Mouse (Mus musculus) forebrain, embryonic 16.5 days (tissue): Measurements from ENCODE around the gene Lmbr1l. TPM values are rescaled to one million over a fixed set of nuclear protein-coding genes. Genes with fewer than 3 reads are reported as not detected.

Experiments
- ATAC-seq: fragments of 200-750 bp; cut with Nextera tagmentation; 2 replicates; pipeline ENCODE4 v1.8.0; 2017; ENCODE audit warnings: mild to moderate bottlenecking, moderate library complexity
- H3K27ac ChIP-seq: fragments of 300-500 bp; sonication (generic); 2 replicates; pipeline ENCODE4 v1.5.1; 2014; ENCODE audit warnings: low read length, control low read depth
- H3K27me3 ChIP-seq: fragments of 300-500 bp; sonication (generic); replicated peaks from 2 replicates; pipeline ENCODE4 v1.6.1; 2014; ENCODE audit warnings: low read length; ENCODE audit not compliant: control insufficient read depth, insufficient read depth
- H3K36me3 ChIP-seq: fragments of 300-500 bp; sonication (generic); 2 replicates; pipeline ENCODE4 v1.6.1; 2014; ENCODE audit not compliant: control insufficient read depth, insufficient read depth
- H3K4me1 ChIP-seq: fragments of 300-500 bp; sonication (generic); replicated peaks from 2 replicates; pipeline ENCODE4 v1.6.1; 2014; ENCODE audit warnings: low read length; ENCODE audit not compliant: control insufficient read depth, insufficient read depth
- H3K4me2 ChIP-seq: fragments of 300-500 bp; sonication (generic); 2 replicates; pipeline ENCODE4 v1.6.1; 2014; ENCODE audit warnings: mild to moderate bottlenecking, low read length, control low read depth
- H3K4me3 ChIP-seq: fragments of 300-500 bp; sonication (generic); replicated peaks from 2 replicates; pipeline ENCODE4 v1.5.1; 2014; ENCODE audit warnings: mild to moderate bottlenecking, low read length, control low read depth
- H3K9ac ChIP-seq: fragments of 300-500 bp; sonication (generic); replicated peaks from 2 replicates; pipeline ENCODE4 v1.6.1; 2014; ENCODE audit warnings: low read depth, low read length, control low read depth
- H3K9me3 ChIP-seq: fragments of 300-500 bp; sonication (generic); 2 replicates; pipeline ENCODE4 v1.6.1; 2016; ENCODE audit warnings: low read length; ENCODE audit not compliant: control insufficient read depth
- WGBS: fragments of 180-500 bp; shearing (Covaris S2); extraction: QIAGEN DNeasy Blood & Tissue Kit; methylation state at CpG from one replicate; pipeline ENCODE4 v1.1.7; 2014; 5-methylcytosine and 5-hydroxymethylcytosine counted together
- polyA plus RNA-seq: library from polyadenylated mRNA; unstranded; fragments of >200 nt; fragmentation: Nextera tagmentation; extraction: Ambion mirVana; gene quantifications from 2 replicates; pipeline ENCODE4 v1.2.1, GENCODE M21; 2015

Gene Lmbr1l
- polyA plus RNA-seq, 1 experiment from 2014 or later = 54.9 TPM

DNA sequence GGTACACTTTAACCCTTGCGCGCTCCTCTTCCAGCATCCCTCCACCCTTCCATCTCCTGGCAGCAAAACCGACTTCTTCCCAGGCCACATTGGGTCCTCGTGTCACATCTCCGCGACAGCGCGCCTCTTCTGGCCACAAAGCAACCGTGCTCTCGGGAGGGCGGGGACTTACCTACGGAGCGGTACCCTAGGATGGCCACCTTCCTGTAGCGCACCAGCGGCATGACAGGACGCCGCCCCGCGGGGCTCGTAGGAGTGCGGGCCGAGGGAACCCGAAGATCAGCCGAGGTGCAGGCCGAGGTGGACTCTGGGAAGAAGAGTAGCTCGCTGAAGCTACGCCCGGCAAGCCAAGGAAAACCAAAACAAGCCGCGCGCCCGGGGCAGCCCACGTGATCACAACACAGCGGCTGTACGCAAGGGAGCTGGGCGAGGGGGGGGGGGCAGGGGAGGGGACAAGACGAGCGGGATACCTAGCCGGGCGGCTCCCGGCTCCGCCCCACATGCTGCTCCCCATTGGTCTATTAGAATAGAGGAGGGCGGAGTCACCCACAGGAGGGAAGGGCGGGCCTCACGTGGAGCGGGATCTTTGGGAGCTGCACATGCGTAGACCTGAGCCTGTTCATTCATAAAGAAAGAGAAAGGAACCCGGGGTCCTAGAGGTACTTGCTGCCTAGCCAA lies 36.9 kb downstream of the Lmbr1l start:
- Histone ChIP-seq H3K36me3 (no peaks in the 10 kb centered on the region), H3K27me3 (no peaks in the 10 kb centered on the region)
- ATAC-seq = peak; percentile 98

GRCm38 (mm10) chr15:98877331-98877730 lies 40.7 kb downstream of the Lmbr1l start:
- Histone ChIP-seq H3K27me3 (no peaks in the 10 kb centered on the region), H3K9ac (no peak overlapping the region), H3K27ac (no peak overlapping the region), H3K4me1 (peaks cover 22% of the 10 kb centered on the region), H3K9me3 (no peaks in the 10 kb centered on the region), H3K4me2 (no peak overlapping the region), H3K36me3 (no peaks in the 10 kb centered on the region), H3K4me3 (no peak overlapping the region)
- WGBS = 16% methylated on average over 3 of the region's 3 CpGs
- no peak for ATAC-seq

More for the DNA sequence above, 36.9 kb downstream of the Lmbr1l start:
- WGBS = under 1% methylated on average over 48 of the region's 48 CpGs
- H3K4me2 ChIP-seq = peak overlapping the region; percentile 82
- H3K4me3 ChIP-seq = peak overlapping the region; percentile 88
- peak overlapping the region; percentile 88 for H3K27ac ChIP-seq
- H3K4me1 ChIP-seq = peaks cover 18% of the 10 kb centered on the region
- peak overlapping the region; percentile 85 for H3K9ac ChIP-seq
- no peaks in the 10 kb centered on the region for H3K9me3 ChIP-seq

DNA sequence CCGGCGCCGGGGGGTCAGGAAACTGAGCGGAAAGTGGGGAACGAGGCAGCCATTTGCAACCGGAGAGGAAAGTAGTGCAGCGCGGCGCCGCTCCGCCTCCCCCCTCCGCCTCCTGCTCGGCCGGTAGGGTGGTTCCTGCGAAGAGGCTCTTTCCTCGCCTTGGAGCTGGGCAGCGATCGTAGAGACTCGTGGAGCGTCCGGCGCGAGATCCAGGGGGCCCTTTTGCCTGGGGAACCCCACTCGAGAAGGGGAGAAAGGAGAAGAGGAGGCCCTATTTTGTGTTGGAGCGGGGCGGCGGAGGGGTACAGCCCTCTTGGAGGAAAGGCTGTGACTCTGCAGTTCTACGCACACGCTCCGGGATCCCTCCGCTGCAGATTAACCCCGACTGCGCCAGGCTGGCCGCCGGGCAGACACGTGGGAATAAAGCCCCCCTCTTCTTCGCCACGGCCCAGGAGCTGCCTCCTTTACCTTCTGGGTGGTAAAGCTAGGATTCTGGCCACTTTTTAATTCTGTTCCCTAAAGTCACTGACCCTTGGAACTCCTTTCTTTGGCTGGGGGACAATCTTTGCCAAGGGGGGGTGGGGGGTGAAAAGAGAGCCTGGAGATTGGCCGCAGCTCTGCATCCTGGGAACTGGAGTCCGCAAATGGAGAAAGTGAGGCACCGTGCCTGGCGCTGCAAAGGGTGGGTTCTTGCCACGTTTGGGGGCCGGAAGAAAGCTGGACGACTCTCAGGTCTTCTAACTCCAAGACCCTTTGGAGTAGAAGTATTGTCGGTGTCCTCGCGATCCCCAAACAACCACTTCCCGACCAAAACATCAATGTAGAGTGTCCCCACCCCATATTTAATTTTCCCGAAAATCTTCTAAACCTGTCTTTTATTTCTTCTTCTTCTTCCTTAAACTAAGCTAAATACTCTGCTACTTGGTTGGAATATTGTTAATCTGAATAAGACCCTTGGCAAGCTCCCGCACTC lies 45.8 kb downstream of the Lmbr1l start:
- 1% methylated on average over 44 of the region's 51 CpGs for WGBS
- ATAC-seq = peak; percentile 79
- no peaks in the 10 kb centered on the region for H3K36me3 ChIP-seq

GRCm38 (mm10) chr15:98871070-98871915 lies 46.7 kb downstream of the Lmbr1l start, which contains the start of gene Kmt2d:
TSS of gene Kmt2d (minus strand) at chr15:98871204.
- peak; percentile 41 for ATAC-seq
- peak within 1 kb of the TSS; percentile 95 for H3K9ac ChIP-seq
- H3K36me3 ChIP-seq = peaks cover 2% of the 10 kb centered on the region; the same call in 1 of the 2 replicates
- WGBS = under 1% methylated on average over 69 of the region's 94 CpGs
- H3K27me3 ChIP-seq = no peaks in the 10 kb centered on the region
- H3K4me3 ChIP-seq = peak within 1 kb of the TSS; percentile 98
- H3K9me3 ChIP-seq = no peaks in the 10 kb centered on the region
- H3K27ac ChIP-seq = peak within 1 kb of the TSS; percentile 98
- peak within 1 kb of the TSS; percentile 93 for H3K4me2 ChIP-seq
- peaks cover 40% of the 10 kb centered on the region for H3K4me1 ChIP-seq

More for the DNA sequence above, 45.8 kb downstream of the Lmbr1l start:
- Histone ChIP-seq H3K4me3 (peak overlapping the region; percentile 98), H3K27me3 (no peaks in the 10 kb centered on the region), H3K27ac (peak overlapping the region; percentile 98), H3K9ac (peak overlapping the region; percentile 95), H3K4me2 (peak overlapping the region; percentile 93), H3K4me1 (peaks cover 34% of the 10 kb centered on the region), H3K9me3 (no peaks in the 10 kb centered on the region)

- H3K9me3 ChIP-seq = no peaks in the 10 kb centered on the region
- no peak for ATAC-seq
- H3K4me1 ChIP-seq = peaks cover 40% of the 10 kb centered on the region
- H3K4me2 ChIP-seq = peak overlapping the region; percentile 93
- H3K27ac ChIP-seq = peak overlapping the region; percentile 98; the same call in 1 of the 2 replicates
- peak overlapping the region; percentile 95 for H3K9ac ChIP-seq
- peak overlapping the region; percentile 98 for H3K4me3 ChIP-seq
- no peaks in the 10 kb centered on the region for H3K27me3 ChIP-seq
- 0% methylated on average over 16 of the region's 16 CpGs for WGBS
- peaks cover 6% of the 10 kb centered on the region; the same call in 1 of the 2 replicates for H3K36me3 ChIP-seq
Observed at GRCm38 (mm10) chr15:98870179-98871069, 47.6 kb downstream of the Lmbr1l start.

GRCm38 (mm10) chr15:98869342-98870178 lies 48.5 kb downstream of the Lmbr1l start:
- H3K9me3 ChIP-seq = no peaks in the 10 kb centered on the region
- no peak for ATAC-seq
- H3K9ac ChIP-seq = peak overlapping the region; percentile 95
- H3K4me2 ChIP-seq = peak overlapping the region; percentile 93
- H3K4me3 ChIP-seq = peak overlapping the region; percentile 98
- H3K27ac ChIP-seq = peak overlapping the region; percentile 4; the same call in 1 of the 2 replicates
- no peaks in the 10 kb centered on the region for H3K27me3 ChIP-seq
- peaks cover 40% of the 10 kb centered on the region for H3K4me1 ChIP-seq
- WGBS = 11% methylated on average over 8 of the region's 8 CpGs
- peaks cover 13% of the 10 kb centered on the region; the same call in 1 of the 2 replicates for H3K36me3 ChIP-seq

DNA sequence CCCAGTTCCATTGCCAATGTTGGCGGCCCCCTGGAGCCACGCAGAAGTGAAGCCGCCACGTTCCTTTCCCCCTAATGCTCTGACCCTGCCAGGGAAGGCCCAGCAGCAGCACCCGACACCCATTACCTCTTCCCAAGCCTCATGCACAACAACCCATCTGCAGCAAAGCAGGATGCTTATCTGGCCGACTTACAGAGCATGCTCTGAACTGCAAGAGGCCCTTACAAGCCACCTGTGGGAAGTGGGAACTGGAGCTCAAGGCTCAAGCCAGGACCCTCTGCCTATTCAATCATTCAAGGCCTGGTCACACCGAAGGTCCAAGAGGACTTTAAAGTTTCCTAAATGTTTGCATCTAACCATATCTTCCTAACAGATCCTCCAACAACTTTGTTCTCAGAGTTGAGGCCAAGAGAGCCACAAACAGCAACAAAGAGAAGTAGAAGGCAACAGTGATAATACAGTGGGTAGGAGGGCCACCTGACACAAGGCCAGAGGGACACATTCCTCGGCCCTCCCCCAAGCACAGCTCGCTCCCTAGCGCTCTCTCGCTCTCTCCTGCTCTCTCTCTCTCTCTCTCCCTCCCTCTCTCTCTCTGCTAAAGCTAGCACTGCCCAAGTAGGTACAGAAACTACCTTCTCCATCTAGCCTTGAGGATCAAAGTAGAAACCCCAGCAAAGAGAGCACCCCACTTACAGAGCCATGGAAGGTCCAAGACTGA lies 49.5 kb downstream of the Lmbr1l start:
- Histone ChIP-seq H3K4me3 (peak overlapping the region; percentile 98), H3K9ac (peak overlapping the region; percentile 95), H3K9me3 (no peaks in the 10 kb centered on the region), H3K27me3 (no peaks in the 10 kb centered on the region), H3K4me2 (peak overlapping the region; percentile 93), H3K36me3 (peaks cover 20% of the 10 kb centered on the region), H3K27ac (no peak overlapping the region), H3K4me1 (peaks cover 40% of the 10 kb centered on the region)
- WGBS = 37% methylated on average over 11 of the region's 11 CpGs
- ATAC-seq = no peak
